Mouse (Mus musculus) testis, adult 10 weeks (tissue): ENCODE measurements around the gene 9930111J21Rik2. TPM values are rescaled to one million over a fixed set of nuclear protein-coding genes. Genes with fewer than 3 reads are reported as not detected.

Source experiments
- polyA plus RNA-seq: library from polyadenylated mRNA; stranded (reverse); fragments of 350-450 nt; fragmentation: Illumina TruSeq; extraction: RNeasy Lipid Tissue Mini Kit (QIAGEN cat#74804); gene quantifications from one replicate; pipeline ENCODE4 v1.2.3, GENCODE M21; 2014; ENCODE audit warnings: low read depth, low replicate concordance

9930111J21Rik2 gene
- 3.4 TPM for polyA plus RNA-seq

GRCm38 (mm10) chr11:49051093-49051891 lies at the start of gene 9930111J21Rik2:
Gene 9930111J21Rik2, minus strand, starts transcription at chr11:49051242.

GRCm38 (mm10) chr11:49076001-49076757 lies 25.1 kb upstream of the 9930111J21Rik2 start, which contains the start of gene Ifi47:
Gene Ifi47, plus strand, starts transcription at chr11:49076587.

GRCm38 (mm10) chr11:49063713-49064469 lies 12.8 kb upstream of the 9930111J21Rik2 start, which contains the start of gene Tgtp2:
Gene Tgtp2, minus strand, starts transcription at chr11:49064206.

GRCm38 (mm10) chr11:48994018-48994417 lies 57.0 kb downstream of the 9930111J21Rik2 start, which contains the start of gene Tgtp1:
Gene Tgtp1, minus strand, starts transcription at chr11:48994172.

GRCm38 (mm10) chr11:48991740-48992520 lies 59.1 kb downstream of the 9930111J21Rik2 start, which contains the start of gene Gm12185:
Gene Gm12185, minus strand, starts transcription at chr11:48992226.

GRCm38 (mm10) chr11:48979251-48979650 lies 71.8 kb downstream of the 9930111J21Rik2 start, which contains the start of gene 9930111J21Rik1:
Gene 9930111J21Rik1, minus strand, starts transcription at chr11:48979398.

GRCm38 (mm10) chr11:48978240-48978939 lies 72.7 kb downstream of the 9930111J21Rik2 start, which contains the start of gene Olfr56:
Gene Olfr56, plus strand, starts transcription at chr11:48978889.

Other genes with a start within 250 kb of the 9930111J21Rik2 start
- 26.2 TPM for gene Trim41, start 233.9 kb downstream of the 9930111J21Rik2 start, polyA plus RNA-seq
- 14.0 TPM for gene Trim7, start 225.1 kb downstream of the 9930111J21Rik2 start, polyA plus RNA-seq
- gene Gm12184, start 224.6 kb downstream of the 9930111J21Rik2 start, polyA plus RNA-seq: 5.6 TPM
- gene Irgm1, start 179.6 kb downstream of the 9930111J21Rik2 start, polyA plus RNA-seq: 3.2 TPM
- 0.28 TPM for gene Gm5431, start 149.0 kb downstream of the 9930111J21Rik2 start, polyA plus RNA-seq
- gene Psme2b, start 105.1 kb downstream of the 9930111J21Rik2 start, polyA plus RNA-seq: 0.36 TPM
- gene Olfr56, start 72.4 kb downstream of the 9930111J21Rik2 start, polyA plus RNA-seq: 0.07 TPM
- gene 9930111J21Rik1, start 71.8 kb downstream of the 9930111J21Rik2 start, polyA plus RNA-seq: 0.11 TPM
- gene Gm12185, start 59.0 kb downstream of the 9930111J21Rik2 start, polyA plus RNA-seq: 0.48 TPM
- gene Tgtp1, start 57.1 kb downstream of the 9930111J21Rik2 start, polyA plus RNA-seq: 2.4 TPM
- 2.4 TPM for gene Tgtp2, start 13.0 kb upstream of the 9930111J21Rik2 start, polyA plus RNA-seq
- 1.4 TPM for gene Ifi47, start 25.3 kb upstream of the 9930111J21Rik2 start, polyA plus RNA-seq
- gene Olfr1396, start 63.6 kb upstream of the 9930111J21Rik2 start, polyA plus RNA-seq: not detected
- gene Olfr1395, start 91.0 kb upstream of the 9930111J21Rik2 start, polyA plus RNA-seq: not detected
- not detected for gene Olfr1394, start 103.1 kb upstream of the 9930111J21Rik2 start, polyA plus RNA-seq
- 0.04 TPM for gene Btnl9, start 135.9 kb upstream of the 9930111J21Rik2 start, polyA plus RNA-seq
- 143 TPM for gene Zfp62, start 152.1 kb upstream of the 9930111J21Rik2 start, polyA plus RNA-seq
- 5.2 TPM for gene Mgat1, start 192.9 kb upstream of the 9930111J21Rik2 start, polyA plus RNA-seq
- 2.3 TPM for gene Olfr1393, start 227.1 kb upstream of the 9930111J21Rik2 start, polyA plus RNA-seq
- 1.9 TPM for gene Olfr1392, start 234.0 kb upstream of the 9930111J21Rik2 start, polyA plus RNA-seq